Comparison of ENCODE assay signal across 8 mouse cellular contexts in the genomic region with DNA sequence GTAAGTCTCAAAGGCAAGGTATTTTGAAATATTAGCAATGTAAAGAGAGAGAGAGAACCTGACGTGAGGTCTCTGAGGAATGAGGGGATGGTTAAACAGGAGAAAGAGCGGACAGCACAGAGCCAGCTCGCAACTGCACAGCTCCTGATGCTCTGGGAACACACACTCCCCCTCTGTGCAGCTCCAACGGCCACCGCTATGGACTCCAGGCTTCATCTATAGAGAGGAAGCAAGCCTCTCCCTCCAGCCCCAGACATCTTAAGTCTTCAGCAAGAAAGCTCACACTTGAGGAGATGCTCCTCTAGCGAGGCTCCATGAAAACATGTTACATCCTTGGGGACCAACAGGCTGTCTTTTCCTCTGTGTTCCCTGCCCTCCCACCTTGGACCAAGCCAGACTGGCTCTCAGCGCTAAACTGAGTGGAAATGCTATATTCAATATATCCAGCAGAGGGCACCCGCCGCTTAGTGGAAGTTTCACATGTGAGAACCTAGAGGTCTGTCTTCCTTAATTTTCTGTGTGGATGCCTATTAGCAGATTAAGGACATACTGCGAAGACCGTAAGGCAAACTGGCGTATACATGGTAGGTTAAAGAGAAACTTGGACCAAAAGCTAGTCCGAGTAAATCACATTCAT. TPM values are rescaled to one million over a fixed set of nuclear protein-coding genes. Genes with fewer than 3 reads are reported as not detected.
DNase-seq lines count a peak whose midpoint lies in the region; ATAC-seq and TF ChIP-seq lines count a peak whose summit lies in the region.

No protein-coding gene starts in this region.

- DNase-seq in CD8-positive naive resting alpha-beta T cell, adult 2 months (ENCODE audit: low read depth in 2 of 2, low spot score in 2 of 2): peak; percentile 43 to 66
- peak; percentile 72 for DNase-seq in adrenal gland, postnatal 25 days
- peak; percentile 88 for DNase-seq in embryonic facial prominence, embryonic 11.5 days (ENCODE audit: low spot score)
- DNase-seq in kidney, postnatal 0 days (ENCODE audit: low spot score): peak; percentile 88
- DNase-seq in liver, embryonic 14.5 days (ENCODE audit: low read depth in 3 of 3, low spot score in 3 of 3): peak in 1 of 3 experiments; percentile 16
- peak; percentile 73 for DNase-seq in stomach, postnatal 0 days (ENCODE audit: low spot score)

- WGBS in embryonic facial prominence, embryonic 11.5 days: 55% methylated on average over 13 of the region's 13 CpGs
- WGBS in heart, embryonic 16.5 days: 50% methylated on average over 13 of the region's 13 CpGs
- 53% methylated on average over 13 of the region's 13 CpGs for WGBS in kidney, postnatal 0 days
- 36% methylated on average over 13 of the region's 13 CpGs for WGBS in liver, embryonic 14.5 days (ENCODE audit: insufficient replicate concordance)
- 65% methylated on average over 13 of the region's 13 CpGs for WGBS in neural tube, embryonic 12.5 days
- 47% methylated on average over 13 of the region's 13 CpGs for WGBS in stomach, postnatal 0 days

- no peak for ATAC-seq in embryonic facial prominence, embryonic 11.5 days (replicated peaks; ENCODE audit: insufficient number of reproducible peaks, low FRiP score, low TSS enrichment, low read depth)
- ATAC-seq in heart, embryonic 16.5 days (replicated peaks; ENCODE audit: extremely low read depth, insufficient read depth, low FRiP score): peak; percentile 23; the same call in 1 of the 2 replicates
- ATAC-seq in kidney, postnatal 0 days (replicated peaks; ENCODE audit: low FRiP score, low read depth): 0 out of 2 replicates have a peak, but pooled peaks have one; percentile 65
- no peak for ATAC-seq in liver, embryonic 14.5 days (ENCODE audit: insufficient read depth)
- ATAC-seq in neural tube, embryonic 12.5 days (ENCODE audit: low FRiP score, low read depth): peak; percentile 37; the same call in 1 of the 2 replicates
- ATAC-seq in stomach, postnatal 0 days (ENCODE audit: low FRiP score, low TSS enrichment): peak; percentile 73

- no peaks in the 10 kb centered on the region for H3K27me3 ChIP-seq in embryonic facial prominence, embryonic 11.5 days (ENCODE audit: control insufficient read depth, insufficient read depth, low read length)
- H3K27me3 ChIP-seq in heart, embryonic 16.5 days (ENCODE audit: control insufficient read depth, insufficient read depth, low read length): no peaks in the 10 kb centered on the region
- no peaks in the 10 kb centered on the region for H3K27me3 ChIP-seq in kidney, postnatal 0 days (ENCODE audit: insufficient read depth, low read length)
- H3K27me3 ChIP-seq in liver, embryonic 14.5 days (ENCODE audit: control insufficient read depth, insufficient read depth, low read length): no peaks in the 10 kb centered on the region
- H3K27me3 ChIP-seq in neural tube, embryonic 12.5 days (replicated peaks): no peaks in the 10 kb centered on the region
- H3K27me3 ChIP-seq in stomach, postnatal 0 days (ENCODE audit: control insufficient read depth, insufficient read depth, low read length): no peaks in the 10 kb centered on the region

- no peak overlapping the region for H3K27ac ChIP-seq in embryonic facial prominence, embryonic 11.5 days (replicated peaks; ENCODE audit: low read depth, low read length)
- H3K27ac ChIP-seq in heart, embryonic 16.5 days (ENCODE audit: low read length): no peak overlapping the region
- H3K27ac ChIP-seq in kidney, postnatal 0 days: no peak overlapping the region
- no peak overlapping the region for H3K27ac ChIP-seq in liver, embryonic 14.5 days
- H3K27ac ChIP-seq in neural tube, embryonic 12.5 days: no peak overlapping the region
- no peak overlapping the region for H3K27ac ChIP-seq in stomach, postnatal 0 days (replicated peaks)

- H3K36me3 ChIP-seq in embryonic facial prominence, embryonic 11.5 days (replicated peaks; ENCODE audit: control insufficient read depth, insufficient read depth, low read depth, low read length): no peaks in the 10 kb centered on the region
- peaks cover 23% of the 10 kb centered on the region for H3K36me3 ChIP-seq in heart, embryonic 16.5 days (ENCODE audit: control insufficient read depth, insufficient read depth)
- H3K36me3 ChIP-seq in kidney, postnatal 0 days (ENCODE audit: insufficient read depth, low read length): no peaks in the 10 kb centered on the region
- H3K36me3 ChIP-seq in liver, embryonic 14.5 days (replicated peaks; ENCODE audit: control insufficient read depth, insufficient read depth, low read depth): no peaks in the 10 kb centered on the region
- peaks cover 96% of the 10 kb centered on the region for H3K36me3 ChIP-seq in neural tube, embryonic 12.5 days
- no peaks in the 10 kb centered on the region for H3K36me3 ChIP-seq in stomach, postnatal 0 days (ENCODE audit: control insufficient read depth, insufficient read depth, low read length)

- no peaks in the 10 kb centered on the region for H3K4me1 ChIP-seq in embryonic facial prominence, embryonic 11.5 days (ENCODE audit: control insufficient read depth, insufficient read depth, low read length)
- peaks cover 9% of the 10 kb centered on the region; the same call in 1 of the 2 replicates for H3K4me1 ChIP-seq in heart, embryonic 16.5 days (ENCODE audit: control insufficient read depth, insufficient read depth, low read length)
- no peaks in the 10 kb centered on the region for H3K4me1 ChIP-seq in kidney, postnatal 0 days (replicated peaks; ENCODE audit: insufficient read depth, low read length)
- no peaks in the 10 kb centered on the region; a peak in 1 of 4 replicates for H3K4me1 ChIP-seq in liver, embryonic 14.5 days (replicated peaks; ENCODE audit: control insufficient read depth in 2 of 2, insufficient read depth in 2 of 2, low read length in 1 of 2)
- no peaks in the 10 kb centered on the region for H3K4me1 ChIP-seq in neural tube, embryonic 12.5 days
- H3K4me1 ChIP-seq in stomach, postnatal 0 days (replicated peaks; ENCODE audit: control insufficient read depth, insufficient read depth): no peaks in the 10 kb centered on the region

- H3K4me3 ChIP-seq in embryonic facial prominence, embryonic 11.5 days (ENCODE audit: low read depth, low read length): no peak overlapping the region
- H3K4me3 ChIP-seq in heart, embryonic 16.5 days (ENCODE audit: low read length): no peak overlapping the region
- H3K4me3 ChIP-seq in kidney, postnatal 0 days (replicated peaks; ENCODE audit: low read depth, low read length): no peak overlapping the region
- H3K4me3 ChIP-seq in liver, embryonic 14.5 days (ENCODE audit: insufficient read depth in 1 of 2, low read depth in 2 of 2, low read length in 2 of 2): no peak overlapping the region
- no peak overlapping the region for H3K4me3 ChIP-seq in neural tube, embryonic 12.5 days
- H3K4me3 ChIP-seq in stomach, postnatal 0 days (ENCODE audit: low read depth, low read length): no peak overlapping the region

- no peak for TF ChIP-seq EP300 in liver, embryonic 14.5 days (IDR thresholded peaks at IDR 0.05; ENCODE audit: low read depth)
- no peak for TF ChIP-seq EP300 in stomach, postnatal 0 days (optimal IDR thresholded peaks at IDR 0.05)

- H3K9me3 ChIP-seq in embryonic facial prominence, embryonic 11.5 days (replicated peaks; ENCODE audit: control insufficient read depth, low read length): no peaks in the 10 kb centered on the region
- H3K9me3 ChIP-seq in heart, embryonic 16.5 days (replicated peaks; ENCODE audit: control insufficient read depth, low read length): no peaks in the 10 kb centered on the region
- no peaks in the 10 kb centered on the region for H3K9me3 ChIP-seq in kidney, postnatal 0 days (replicated peaks; ENCODE audit: low read length)
- no peaks in the 10 kb centered on the region for H3K9me3 ChIP-seq in liver, embryonic 14.5 days (ENCODE audit: control insufficient read depth, low read length)
- no peaks in the 10 kb centered on the region for H3K9me3 ChIP-seq in neural tube, embryonic 12.5 days
- no peaks in the 10 kb centered on the region for H3K9me3 ChIP-seq in stomach, postnatal 0 days (ENCODE audit: control insufficient read depth, low read length)

- peak; percentile 97 for TF ChIP-seq CTCF in kidney, postnatal 0 days (IDR thresholded peaks at IDR 0.05; ENCODE audit: low read depth)
- TF ChIP-seq CTCF in liver, embryonic 14.5 days (IDR thresholded peaks at IDR 0.05; ENCODE audit: low read depth): peak; percentile 77
- TF ChIP-seq CTCF in stomach, postnatal 0 days (IDR thresholded peaks at IDR 0.05; ENCODE audit: low read depth): peak; percentile 95

- no peak overlapping the region for H3K9ac ChIP-seq in embryonic facial prominence, embryonic 11.5 days (replicated peaks; ENCODE audit: low read length)
- no peak overlapping the region for H3K9ac ChIP-seq in heart, embryonic 16.5 days (ENCODE audit: low read length)
- no peak overlapping the region for H3K9ac ChIP-seq in kidney, postnatal 0 days (ENCODE audit: low read depth, low read length)
- no peak overlapping the region for H3K9ac ChIP-seq in liver, embryonic 14.5 days (replicated peaks)
- H3K9ac ChIP-seq in neural tube, embryonic 12.5 days: no peak overlapping the region
- no peak overlapping the region for H3K9ac ChIP-seq in stomach, postnatal 0 days (ENCODE audit: low read length)

- no peak overlapping the region for H3K4me2 ChIP-seq in embryonic facial prominence, embryonic 11.5 days (ENCODE audit: low read depth, low read length)
- H3K4me2 ChIP-seq in heart, embryonic 16.5 days (ENCODE audit: low read depth, low read length): no peak overlapping the region
- H3K4me2 ChIP-seq in kidney, postnatal 0 days (ENCODE audit: low read length): no peak overlapping the region
- H3K4me2 ChIP-seq in liver, embryonic 14.5 days (ENCODE audit: low read depth): no peak overlapping the region
- H3K4me2 ChIP-seq in neural tube, embryonic 12.5 days (replicated peaks): no peak overlapping the region
- H3K4me2 ChIP-seq in stomach, postnatal 0 days (replicated peaks; ENCODE audit: low read depth): no peak overlapping the region

RNA-seq across cellular contexts. Expression of a gene that starts 15.5 kb away (rescaled TPM):
- 82.5 and 88.5 TPM in 2 replicates for total RNA-seq in adrenal gland, postnatal 25 days (2021)
- polyA plus RNA-seq in embryonic facial prominence, embryonic 11.5 days (2014; fragmentation: Nextera tagmentation; extraction: Ambion mirVana): 69.9 and 73.4 TPM in 2 replicates
- polyA plus RNA-seq in heart, embryonic 16.5 days (2015; fragmentation: Nextera tagmentation; extraction: Ambion mirVana): 101 and 106 TPM in 2 replicates
- 92.2 and 99.7 TPM in 2 replicates for polyA plus RNA-seq in kidney, postnatal 0 days (2015; fragmentation: Nextera tagmentation; extraction: Ambion mirVana)
- polyA plus RNA-seq in liver, embryonic 14.5 days (2012; rRNA removed): 17.9 and 24.7 TPM in 2 replicates
- polyA plus RNA-seq in liver, embryonic 14.5 days (2014; fragmentation: Nextera tagmentation; extraction: Ambion mirVana): 11.0 and 14.0 TPM in 2 replicates
- polyA plus RNA-seq in neural tube, embryonic 12.5 days (2016; fragmentation: Nextera tagmentation; extraction: Ambion mirVana): 65.4 and 70.7 TPM in 2 replicates
- 105 and 110 TPM in 2 replicates for polyA plus RNA-seq in stomach, postnatal 0 days (2015; fragmentation: Nextera tagmentation; extraction: Ambion mirVana)

RNA-seq across cellular contexts. Expression of a gene that starts 16.1 kb away (rescaled TPM):
- not detected in 2 replicates for total RNA-seq in adrenal gland, postnatal 25 days (2021)
- not detected in 2 replicates for polyA plus RNA-seq in embryonic facial prominence, embryonic 11.5 days (2014; fragmentation: Nextera tagmentation; extraction: Ambion mirVana)
- 0.20 TPM in 1 of 2 replicates, not detected in the other for polyA plus RNA-seq in heart, embryonic 16.5 days (2015; fragmentation: Nextera tagmentation; extraction: Ambion mirVana)
- polyA plus RNA-seq in kidney, postnatal 0 days (2015; fragmentation: Nextera tagmentation; extraction: Ambion mirVana): 0.32 TPM in 1 of 2 replicates, not detected in the other
- polyA plus RNA-seq in liver, embryonic 14.5 days (2012; rRNA removed): not detected in 2 replicates
- not detected in 2 replicates for polyA plus RNA-seq in liver, embryonic 14.5 days (2014; fragmentation: Nextera tagmentation; extraction: Ambion mirVana)
- 0.38 TPM in 1 of 2 replicates, not detected in the other for polyA plus RNA-seq in neural tube, embryonic 12.5 days (2016; fragmentation: Nextera tagmentation; extraction: Ambion mirVana)
- not detected in 2 replicates for polyA plus RNA-seq in stomach, postnatal 0 days (2015; fragmentation: Nextera tagmentation; extraction: Ambion mirVana)

RNA-seq across cellular contexts. Expression of a gene that starts 28.8 kb away (rescaled TPM):
- total RNA-seq in adrenal gland, postnatal 25 days (2021): 29.7 and 55.5 TPM in 2 replicates
- 6.1 and 6.6 TPM in 2 replicates for polyA plus RNA-seq in embryonic facial prominence, embryonic 11.5 days (2014; fragmentation: Nextera tagmentation; extraction: Ambion mirVana)
- 6.8 and 6.9 TPM in 2 replicates for polyA plus RNA-seq in heart, embryonic 16.5 days (2015; fragmentation: Nextera tagmentation; extraction: Ambion mirVana)
- 6.0 and 6.7 TPM in 2 replicates for polyA plus RNA-seq in kidney, postnatal 0 days (2015; fragmentation: Nextera tagmentation; extraction: Ambion mirVana)
- 2.2 and 2.3 TPM in 2 replicates for polyA plus RNA-seq in liver, embryonic 14.5 days (2012; rRNA removed)
- polyA plus RNA-seq in liver, embryonic 14.5 days (2014; fragmentation: Nextera tagmentation; extraction: Ambion mirVana): 2.4 and 2.9 TPM in 2 replicates
- polyA plus RNA-seq in neural tube, embryonic 12.5 days (2016; fragmentation: Nextera tagmentation; extraction: Ambion mirVana): 3.4 and 3.6 TPM in 2 replicates
- 6.9 and 8.0 TPM in 2 replicates for polyA plus RNA-seq in stomach, postnatal 0 days (2015; fragmentation: Nextera tagmentation; extraction: Ambion mirVana)

Comparison
In these comparisons a context has a peak if more than half of its experiments do, and no peak if none do; other contexts are left out.
1. ATAC-seq: peak in heart, embryonic 16.5 days (single experiment), kidney, postnatal 0 days (single experiment), neural tube, embryonic 12.5 days (single experiment) and stomach, postnatal 0 days (single experiment); none in embryonic facial prominence, embryonic 11.5 days (single experiment) and liver, embryonic 14.5 days (single experiment).
2. Peak in every context shown above with its lines, with median percentiles within 50 percentile points of each other: CTCF ChIP-seq.